Mouse (Mus musculus) MN1 (cell line): ENCODE measurements at regions not wholly inside any gene's neighbourhood (a gene's known extent, or its start where the extent isn't known, plus 50 kb on each side); places are given as distances from the start of the nearest gene placed in this dataset.

Source experiments
- DNase-seq: peaks from one replicate; pipeline ENCODE4 v3.0.0-alpha.2; 2016; ENCODE audit warnings: low spot score

DNA sequence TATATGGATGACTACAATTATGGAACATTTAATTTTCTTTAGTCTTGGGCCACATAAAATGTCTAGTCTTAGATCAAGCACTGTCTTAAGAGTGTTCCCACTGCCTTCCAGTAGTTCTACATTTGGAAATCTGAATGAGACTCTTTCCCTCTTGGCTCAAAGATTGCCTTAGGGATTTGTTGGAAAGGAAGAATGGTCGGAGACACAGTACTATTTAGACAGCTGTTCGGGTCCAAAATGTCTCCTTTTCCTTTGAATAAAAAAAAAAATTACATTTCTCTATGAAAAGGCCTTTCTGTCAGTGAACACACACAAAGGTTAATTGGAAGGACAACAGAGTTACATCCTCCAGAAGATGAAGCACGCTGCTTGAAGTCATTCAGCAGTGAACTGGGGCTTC, 1173.8 kb downstream of the Sorcs3 start:
- no peak for DNase-seq

DNA sequence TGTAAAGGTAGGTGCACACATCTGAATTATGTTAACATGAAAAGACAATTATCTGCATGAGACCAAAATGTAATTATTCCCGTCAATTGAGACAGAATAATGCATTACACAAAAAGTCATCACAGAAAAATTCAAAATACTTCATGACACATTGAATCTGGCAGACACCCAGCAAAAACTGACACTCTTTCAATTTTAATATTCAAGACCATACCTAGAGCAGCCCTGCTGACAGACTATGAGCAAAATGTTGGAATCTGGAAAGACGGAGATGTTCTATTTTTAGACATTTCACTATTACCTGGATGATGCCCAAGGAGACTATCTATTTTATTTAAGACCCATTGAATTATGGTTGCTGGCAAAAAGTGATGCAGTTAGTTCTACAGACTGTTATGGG, 1190.4 kb downstream of the Sorcs3 start:
- DNase-seq, result no peak

DNA sequence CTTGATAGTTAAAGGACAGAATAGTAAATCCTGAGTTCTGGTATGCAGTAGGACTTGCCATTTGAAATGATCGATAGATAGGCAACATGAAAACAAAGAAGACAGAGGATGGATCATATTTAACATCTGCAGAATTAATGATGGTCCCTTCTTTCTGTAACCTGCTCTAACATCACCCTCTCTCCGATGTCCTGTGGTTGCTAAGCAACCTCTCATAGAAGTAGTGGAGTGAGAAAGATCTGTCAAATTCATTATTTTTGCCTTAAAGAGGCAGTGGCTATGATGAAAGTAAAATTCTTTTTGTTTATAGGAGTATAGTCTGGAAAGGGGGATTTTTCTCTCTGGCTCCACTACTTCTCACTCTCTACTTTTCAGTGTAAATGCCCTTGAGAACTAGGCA, 1209.5 kb downstream of the Sorcs3 start:
- DNase-seq, result no peak

DNA sequence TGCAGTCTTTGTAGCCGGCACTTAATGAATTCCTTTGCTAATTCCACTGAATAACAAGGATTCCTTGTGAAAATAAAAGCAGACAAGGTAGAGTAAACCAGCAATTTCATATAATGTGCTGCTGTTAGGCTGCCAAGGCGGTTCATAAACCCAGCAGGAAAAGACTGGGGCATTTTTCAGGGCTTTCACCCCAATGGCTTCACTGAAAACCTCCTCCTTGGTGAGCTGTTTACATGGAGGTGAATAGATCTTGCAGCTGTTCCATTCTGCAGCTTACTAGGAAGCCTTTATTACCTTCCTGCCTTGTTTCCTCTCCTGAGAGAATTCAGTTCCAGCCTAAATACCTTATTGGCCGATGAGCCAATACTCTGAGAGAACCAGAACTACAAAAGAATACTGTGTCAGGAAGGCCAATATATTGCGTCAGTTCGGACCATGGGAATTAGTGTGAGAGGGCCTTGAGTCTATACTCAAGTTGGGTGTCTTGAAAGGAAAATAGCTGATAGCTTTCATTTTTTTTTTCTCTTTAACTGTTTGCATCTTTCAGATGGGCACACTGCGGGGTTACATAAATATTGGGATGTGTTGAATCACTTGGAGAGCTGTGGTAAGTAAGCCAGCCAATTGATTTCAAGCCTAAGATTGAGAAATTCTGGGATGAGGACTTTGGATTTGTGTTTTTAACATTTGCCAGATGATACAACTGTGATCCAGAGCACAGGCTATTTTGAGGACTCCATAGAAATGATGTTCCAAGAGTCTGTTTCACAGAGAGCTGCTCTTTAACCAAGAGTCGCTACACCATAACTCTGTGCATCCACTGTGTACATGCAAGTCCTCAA, 1217.5 kb downstream of the Sorcs3 start:
- DNase-seq, result no peak
